Mouse (Mus musculus) adrenal gland (tissue): ENCODE measurements around the gene 1700001P01Rik.
"Not testable (repeated sequence)": the region's sequence is repeated elsewhere in the genome, so short reads cannot be mapped to it uniquely, and the experiment has no call there.

ENCODE experiments used
- intact Hi-C: fragments of 180-260 bp; cut with DNase I; formaldehyde crosslinking; loops from one replicate; pipeline ENCODE4 v1.15.1; 2025

Gene 1700001P01Rik

GRCm38 (mm10) chr11:97796910-97797309, 21.2 kb upstream of the 1700001P01Rik start:
- intact Hi-C loops = loop anchor here (2.0 to 5.0 kb wide), 3 partner anchors 40 to 190 kb away; partner anchors contain the start of genes Fbxo47 and Plxdc1

GRCm38 (mm10) chr11:97793165-97793564, 17.4 kb upstream of the 1700001P01Rik start:
- intact Hi-C loops = no loop called here

GRCm38 (mm10) chr11:97790778-97791438, 15.2 kb upstream of the 1700001P01Rik start:
- intact Hi-C loops = not testable (repeated sequence)

- intact Hi-C loops = no loop called here
Observed at GRCm38 (mm10) chr11:97789727-97790126, 14.0 kb upstream of the 1700001P01Rik start.

GRCm38 (mm10) chr11:97787961-97788360, 12.2 kb upstream of the 1700001P01Rik start:
- intact Hi-C loops = no loop called here

- intact Hi-C loops = no loop called here
Observed at GRCm38 (mm10) chr11:97782564-97782895, 6.8 kb upstream of the 1700001P01Rik start.

- intact Hi-C loops = no loop called here
Observed at GRCm38 (mm10) chr11:97781832-97782563, 6.3 kb upstream of the 1700001P01Rik start, which contains the start of gene Rpl23. Gene Rpl23, minus strand, starts transcription at chr11:97782437.

GRCm38 (mm10) chr11:97781478-97781831, 5.7 kb upstream of the 1700001P01Rik start:
- intact Hi-C loops = no loop called here

- intact Hi-C loops = no loop called here
Observed at GRCm38 (mm10) chr11:97779968-97780701, 4.4 kb upstream of the 1700001P01Rik start.

- intact Hi-C loops = no loop called here
Observed at GRCm38 (mm10) chr11:97778918-97779317, 3.2 kb upstream of the 1700001P01Rik start.

- intact Hi-C loops = no loop called here
Observed at GRCm38 (mm10) chr11:97777129-97777529, 1.4 kb upstream of the 1700001P01Rik start.

- intact Hi-C loops = no loop called here
Observed at GRCm38 (mm10) chr11:97776497-97777128, 895 bp upstream of the 1700001P01Rik start.

GRCm38 (mm10) chr11:97775186-97775585, 532 bp downstream of the 1700001P01Rik start:
- intact Hi-C loops = no loop called here

GRCm38 (mm10) chr11:97771410-97771809, 4.3 kb downstream of the 1700001P01Rik start:
- intact Hi-C loops = no loop called here

GRCm38 (mm10) chr11:97769704-97770103, 6.0 kb downstream of the 1700001P01Rik start:
- intact Hi-C loops = no loop called here

GRCm38 (mm10) chr11:97766154-97766881, 9.4 kb downstream of the 1700001P01Rik start, which contains the start of gene Cwc25:
Gene Cwc25, minus strand, starts transcription at chr11:97766556.
- intact Hi-C loops = no loop called here

GRCm38 (mm10) chr11:97761638-97762037, 14.1 kb downstream of the 1700001P01Rik start:
- intact Hi-C loops = no loop called here

GRCm38 (mm10) chr11:97758942-97759341, 16.8 kb downstream of the 1700001P01Rik start:
- intact Hi-C loops = no loop called here

GRCm38 (mm10) chr11:97758125-97758524, 17.6 kb downstream of the 1700001P01Rik start:
- intact Hi-C loops = no loop called here

- intact Hi-C loops = no loop called here
Observed at GRCm38 (mm10) chr11:97753277-97753676, 22.4 kb downstream of the 1700001P01Rik start.

GRCm38 (mm10) chr11:97748496-97748895, 27.2 kb downstream of the 1700001P01Rik start:
- intact Hi-C loops = no loop called here
